Mouse (Mus musculus) cerebellum, postnatal 14 days (tissue): Measurements from ENCODE around the gene Cables2.

Experiments
- DNase-seq, 2 experiments: peaks; one replicate each; pipeline ENCODE4 v3.0.0; 2021; ENCODE audit warnings: mixed read lengths in 2 of 2

Cables2 gene

DNA sequence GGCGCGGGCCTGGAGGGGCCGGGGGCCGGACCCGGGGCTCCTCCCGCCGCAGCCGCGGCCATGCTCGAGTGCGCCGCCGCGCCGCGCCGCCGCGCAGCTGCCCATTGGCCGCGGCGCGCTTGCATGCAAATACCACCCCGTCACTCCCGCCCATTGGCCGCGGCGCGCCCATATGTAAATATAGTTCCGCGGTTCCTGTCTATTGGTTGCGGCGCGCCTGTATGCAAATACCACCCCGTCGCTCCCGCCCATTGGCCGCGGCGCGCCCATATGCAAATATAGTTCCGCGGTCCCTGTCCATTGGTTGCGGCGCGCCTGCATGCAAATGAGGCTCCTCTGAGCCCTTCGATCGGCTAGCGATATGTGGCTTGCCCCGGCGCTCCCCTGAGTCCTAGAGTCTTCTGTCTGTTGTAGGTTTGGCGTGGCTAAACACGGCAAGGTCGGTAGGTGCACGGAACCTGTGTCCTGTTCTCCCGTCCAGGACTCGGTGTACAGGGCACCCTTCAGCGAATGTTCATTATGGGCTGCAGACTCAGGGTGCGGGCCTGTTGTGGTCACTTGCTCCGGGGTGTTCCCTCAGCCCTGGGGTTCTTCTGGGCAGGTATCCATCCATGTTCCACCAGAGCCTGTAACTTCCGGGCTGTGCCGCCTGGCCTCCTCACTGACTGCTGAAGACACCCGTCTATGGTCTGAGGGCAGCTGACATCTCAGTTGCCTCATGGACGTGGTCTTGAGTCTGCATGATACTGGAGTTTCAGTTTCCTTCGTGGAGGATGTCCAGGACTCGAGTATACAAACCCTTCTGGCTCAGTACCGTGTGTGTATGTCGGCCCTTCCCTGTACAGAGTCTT lies at the start of gene Cables2:
Gene Cables2, minus strand, starts transcription at position 103 of the 851 bp plus-strand sequence.
- DNase-seq: peak; percentile 94 to 95

DNA sequence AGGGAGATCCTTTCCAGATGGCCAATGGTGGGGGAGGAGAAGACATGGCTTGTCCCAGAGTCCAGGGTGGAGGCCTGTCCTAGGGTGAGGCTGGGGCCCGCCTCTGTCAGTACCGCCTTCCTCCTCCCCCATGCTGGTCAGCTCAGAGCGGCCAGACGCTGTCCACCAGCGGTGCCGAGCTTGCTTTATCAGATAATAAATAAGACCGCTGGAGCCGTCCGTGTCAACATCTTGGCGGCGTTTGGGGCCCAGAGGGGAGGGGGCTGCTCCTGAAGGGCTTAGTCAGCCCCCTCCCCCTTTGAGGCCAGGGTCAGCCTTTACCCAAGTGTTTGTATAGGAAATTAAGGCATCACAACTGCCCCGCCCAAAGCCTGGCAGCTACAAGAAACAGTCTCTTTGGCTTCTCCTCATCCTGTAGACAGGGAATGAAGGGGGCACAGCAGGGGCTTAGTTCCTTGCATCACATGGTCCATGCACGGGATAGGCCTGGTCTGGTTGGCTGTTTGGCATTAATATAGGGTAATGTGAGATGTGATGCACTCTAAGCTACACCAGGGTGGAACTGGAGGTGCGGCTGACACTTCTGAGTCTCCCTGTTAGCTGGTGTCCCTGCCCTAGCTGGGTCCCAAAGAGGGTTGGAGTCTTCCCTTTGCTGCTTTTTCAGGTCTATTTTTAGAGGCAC lies 49.5 kb upstream of the Cables2 start:
- no peak for DNase-seq

DNA sequence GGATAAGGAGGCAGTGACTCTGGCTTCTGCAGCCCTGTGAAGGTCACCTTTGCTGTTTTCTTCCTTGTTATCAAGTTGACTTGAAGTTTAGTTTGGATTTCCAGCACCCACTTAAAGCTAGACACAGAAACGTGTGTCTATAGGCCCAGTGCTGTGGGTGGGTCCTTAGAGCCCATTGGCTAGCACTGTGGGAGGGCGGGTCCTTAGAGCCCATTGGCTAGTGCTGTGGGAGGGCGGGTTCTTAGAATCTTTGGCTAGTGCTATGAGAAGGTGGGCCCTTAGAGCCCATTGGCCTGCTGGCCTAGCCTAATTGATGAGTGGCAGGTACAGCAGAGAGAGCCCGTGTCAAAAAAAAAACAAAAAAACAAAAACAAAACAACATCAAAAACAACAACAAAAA lies 46.9 kb upstream of the Cables2 start:
- DNase-seq: no peak

DNA sequence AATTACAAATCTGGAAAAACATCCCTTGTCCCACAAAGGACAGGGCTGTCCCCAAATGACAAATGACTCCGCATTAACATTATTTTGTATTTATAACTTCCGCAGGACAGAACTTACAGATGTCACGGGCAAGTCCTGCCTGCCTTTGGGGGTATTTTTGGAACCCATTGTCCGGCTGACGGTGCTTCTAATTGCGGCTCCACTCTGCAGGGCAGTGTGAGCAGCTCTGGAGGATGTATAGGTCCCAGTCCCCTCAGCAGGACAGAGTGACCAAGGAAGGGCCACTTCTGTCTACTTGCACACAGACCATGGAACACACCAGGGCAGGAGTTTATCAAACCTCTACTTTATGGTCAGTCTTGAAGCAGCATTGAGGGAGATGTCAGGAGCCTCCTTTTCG lies 44.3 kb upstream of the Cables2 start:
- DNase-seq: no peak

DNA sequence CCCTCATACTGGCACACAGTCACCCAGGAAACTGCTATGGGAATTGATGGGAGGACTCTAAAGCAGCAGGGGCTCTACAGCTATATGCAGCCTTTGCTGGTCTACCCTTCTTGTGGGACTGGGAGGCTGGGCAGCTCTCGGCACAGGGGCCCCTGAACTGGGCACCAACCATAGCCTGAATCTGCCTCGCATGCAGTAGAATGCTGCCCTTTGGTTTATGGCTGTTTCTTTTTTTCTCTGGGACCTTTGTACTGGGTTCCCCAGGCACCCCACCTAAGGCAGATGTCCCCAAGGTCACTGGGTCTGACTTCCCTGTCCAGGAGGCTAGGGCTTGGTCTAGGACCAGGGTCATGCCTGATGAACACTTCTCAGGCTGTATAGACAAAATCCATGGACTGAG lies 41.0 kb upstream of the Cables2 start:
- DNase-seq: no peak

DNA sequence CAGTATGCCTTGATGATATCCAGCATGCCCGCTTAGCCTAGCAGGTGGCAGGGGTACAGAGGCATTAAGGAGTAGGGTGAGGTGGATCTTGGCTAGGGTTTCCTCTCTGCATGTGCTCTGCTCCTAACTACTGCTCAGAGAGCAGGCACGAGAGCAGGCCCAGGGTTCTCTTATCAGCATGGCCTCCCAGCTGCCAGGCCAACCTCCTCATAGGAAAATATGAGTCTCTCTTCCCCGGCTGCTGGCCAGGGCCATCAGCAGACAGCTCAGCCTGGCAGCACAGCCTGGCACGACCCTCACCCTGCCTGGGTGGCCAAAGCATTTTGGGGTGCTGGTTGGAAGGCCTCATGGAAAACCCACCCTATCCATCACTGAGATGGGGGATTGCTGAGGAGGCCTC lies 37.9 kb upstream of the Cables2 start:
- no peak for DNase-seq

DNA sequence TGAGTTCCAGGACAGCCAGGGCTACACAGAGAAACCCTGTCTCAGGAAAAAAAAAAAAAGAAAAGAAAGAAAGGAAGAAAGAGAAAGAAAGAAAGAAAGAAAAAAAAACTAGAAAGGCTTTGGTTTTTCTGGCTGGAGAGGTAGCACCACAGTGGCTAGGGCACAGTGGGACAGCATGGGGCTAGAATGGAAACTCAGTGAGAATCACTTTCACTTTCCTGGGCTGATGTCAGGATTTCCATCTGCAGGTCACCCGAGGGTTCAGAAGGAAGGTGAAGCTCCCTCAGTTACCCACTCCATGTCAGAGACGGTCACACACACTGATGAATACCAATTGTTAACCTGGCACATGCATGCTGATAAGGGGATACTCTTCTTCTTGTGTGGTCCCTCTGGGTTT lies 34.4 kb upstream of the Cables2 start:
- no peak for DNase-seq

DNA sequence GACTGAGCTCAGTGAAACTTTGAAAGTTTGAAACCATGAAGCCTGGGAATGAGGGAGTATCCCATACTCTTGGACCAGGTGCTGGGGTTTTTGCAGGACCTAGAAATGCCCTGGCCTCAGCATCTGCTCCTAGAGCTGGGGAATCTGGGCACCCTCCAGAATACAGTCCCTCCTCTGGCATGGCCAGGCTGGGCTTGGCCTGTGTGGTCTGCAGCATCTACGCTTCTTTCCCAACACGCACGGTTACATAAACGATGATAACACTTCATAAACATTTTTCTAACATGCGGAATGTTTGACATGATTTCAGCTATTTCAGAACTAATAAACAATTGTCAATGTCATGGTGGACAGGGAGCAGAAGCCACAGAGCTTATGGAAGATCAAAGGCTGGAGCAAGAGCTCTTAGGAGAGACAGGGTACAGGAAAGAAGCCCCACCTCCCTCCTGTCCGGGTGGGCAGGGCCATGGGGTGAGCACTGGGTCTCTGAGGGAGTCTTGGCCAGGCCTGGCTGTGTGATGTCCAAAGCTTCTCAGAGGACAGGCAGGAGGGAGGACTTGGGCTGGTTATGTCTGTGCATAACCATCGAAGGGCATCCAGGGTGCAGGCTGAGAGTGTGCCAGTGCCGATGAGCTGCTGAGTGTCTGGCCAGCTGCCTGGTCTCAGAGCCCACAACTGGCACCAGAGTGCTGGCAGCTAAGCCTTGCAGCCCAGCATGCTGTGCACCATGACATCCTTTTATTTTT lies 33.3 kb upstream of the Cables2 start:
- peak; percentile 43 to 46 for DNase-seq

DNA sequence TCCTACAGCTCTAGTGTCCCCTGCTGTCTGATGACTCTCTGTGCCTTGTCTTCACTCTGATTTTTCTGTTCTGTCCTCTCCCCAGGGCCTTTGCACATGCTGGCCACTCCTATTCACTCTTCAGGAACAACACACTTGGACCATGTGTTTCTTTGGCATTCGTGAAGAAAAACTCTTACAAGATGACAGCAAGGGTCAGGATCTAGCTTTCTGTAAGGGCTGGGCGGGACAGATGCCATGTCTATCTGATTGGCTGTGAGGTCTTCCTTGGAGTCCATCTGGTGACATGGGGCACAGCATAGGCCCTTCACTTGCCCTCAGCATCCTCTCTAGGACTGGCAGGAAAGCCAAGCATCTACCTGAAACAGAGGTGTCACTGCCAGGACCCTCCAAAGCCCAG lies 32.7 kb upstream of the Cables2 start:
- DNase-seq: no peak

DNA sequence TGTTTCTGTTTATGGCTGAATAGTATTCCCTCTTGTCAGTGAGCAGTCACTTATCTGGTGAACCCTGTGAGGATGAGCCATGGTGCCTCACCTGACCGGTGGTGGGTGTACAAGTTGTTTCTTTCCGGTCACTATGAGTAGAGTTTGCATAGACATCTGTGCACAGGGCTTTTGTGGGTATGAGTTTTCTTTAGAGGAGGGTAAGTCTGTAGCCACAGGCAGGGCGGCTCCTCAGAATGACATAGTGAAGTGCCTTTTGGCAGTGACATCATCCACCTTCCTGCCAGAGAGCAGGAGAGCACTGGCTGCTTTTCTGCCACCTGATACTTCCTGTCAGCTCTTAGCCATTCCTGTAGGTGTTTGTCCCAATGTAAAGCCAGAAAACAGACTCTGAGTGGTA lies 32.2 kb upstream of the Cables2 start:
- no peak for DNase-seq

DNA sequence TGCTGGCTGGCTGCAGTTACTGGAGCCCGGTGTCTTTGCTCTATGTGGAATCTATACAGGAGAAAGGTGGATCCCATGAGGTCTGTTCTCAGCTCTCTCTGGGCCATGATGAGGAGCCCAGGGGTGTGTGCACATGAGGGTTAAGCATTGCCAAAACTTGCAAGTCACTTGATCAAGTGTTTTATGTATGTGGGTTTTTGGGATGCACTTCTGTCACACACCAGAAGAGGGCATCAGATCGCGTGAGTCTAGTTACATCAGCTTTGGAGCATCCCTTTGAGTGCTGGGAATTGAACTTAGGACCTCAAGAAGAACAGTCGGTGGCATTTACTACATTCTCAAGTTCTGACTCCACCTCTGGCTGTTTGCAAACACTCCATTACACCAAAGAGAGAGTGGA lies 31.3 kb upstream of the Cables2 start:
- no peak for DNase-seq

DNA sequence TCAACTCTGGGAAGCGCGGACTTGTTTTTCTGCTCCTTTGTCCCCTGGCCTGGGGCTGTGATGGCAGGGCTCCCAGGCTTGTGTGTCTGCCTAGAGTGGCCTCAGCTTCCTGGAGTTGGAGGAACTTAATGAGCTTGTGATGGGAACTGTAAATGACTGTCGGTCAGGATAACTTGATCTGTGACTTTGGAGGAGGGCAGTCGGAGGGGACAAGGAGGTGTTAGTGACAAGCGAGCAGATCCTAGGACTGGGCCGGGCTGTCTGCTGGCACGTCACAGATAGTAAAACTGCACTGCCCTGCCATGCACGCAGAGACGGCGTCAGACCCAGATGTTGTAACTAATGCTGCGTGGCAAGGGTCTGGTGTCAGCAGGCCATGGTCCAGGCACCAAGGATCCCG lies 30.2 kb upstream of the Cables2 start:
- no peak for DNase-seq

DNA sequence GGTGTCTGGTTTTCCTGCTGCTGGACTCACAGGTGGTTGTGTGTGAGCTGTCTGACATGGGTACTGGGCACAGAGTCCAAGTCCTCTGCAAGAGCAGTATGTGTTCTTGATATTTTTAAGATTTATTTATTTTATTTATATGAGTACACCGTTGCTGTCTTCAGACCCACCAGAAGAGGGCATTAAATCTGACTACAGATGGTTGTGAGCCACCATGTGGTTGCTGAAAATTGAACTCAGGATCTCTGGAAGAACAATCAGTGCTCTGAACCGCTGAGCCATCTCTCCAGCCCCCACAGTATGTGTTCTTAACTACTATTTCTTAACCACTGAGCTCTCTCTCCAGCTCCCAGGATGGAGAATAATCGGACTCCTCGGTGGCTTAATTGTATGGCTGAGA lies 28.9 kb upstream of the Cables2 start:
- no peak for DNase-seq

DNA sequence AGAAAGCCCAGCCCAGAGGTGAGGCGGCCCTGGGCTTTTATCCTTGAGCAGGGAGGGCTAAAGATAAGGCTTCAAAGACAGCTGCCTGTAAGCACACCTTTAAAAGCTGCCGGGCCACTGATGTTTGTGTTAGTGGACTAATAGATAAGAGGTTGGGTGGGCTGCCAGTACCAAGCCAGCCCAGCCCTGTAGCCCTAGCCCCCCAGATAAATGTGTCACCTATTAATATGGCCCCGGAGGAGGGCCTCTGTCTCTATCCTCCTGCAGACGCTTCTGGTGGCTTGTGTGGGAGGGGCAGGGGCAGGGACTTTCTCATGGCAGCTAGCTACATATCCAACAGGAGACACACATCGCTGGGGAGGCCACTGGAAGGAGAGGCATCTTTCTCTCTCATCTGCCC lies 27.5 kb upstream of the Cables2 start:
- DNase-seq: no peak

DNA sequence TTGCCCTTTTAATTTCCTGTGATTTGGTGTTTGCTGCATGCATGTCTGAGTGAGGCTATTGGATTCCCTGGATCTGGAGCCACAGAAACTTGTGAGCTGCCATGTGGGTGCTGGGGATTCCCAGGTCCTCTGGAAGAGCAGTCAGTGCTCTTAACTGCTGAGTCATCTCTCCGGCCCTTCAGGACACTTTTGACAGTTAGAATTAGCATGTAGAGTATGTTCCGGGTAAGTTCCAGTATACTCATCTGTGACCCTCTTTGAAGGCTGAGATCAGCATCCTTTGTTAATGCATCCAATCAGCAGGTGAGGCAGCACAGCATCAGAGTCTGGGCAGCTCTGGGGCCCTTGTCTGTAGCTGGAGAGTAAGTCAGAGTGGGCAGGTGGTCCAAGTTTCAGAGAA lies 27.0 kb upstream of the Cables2 start:
- no peak for DNase-seq

DNA sequence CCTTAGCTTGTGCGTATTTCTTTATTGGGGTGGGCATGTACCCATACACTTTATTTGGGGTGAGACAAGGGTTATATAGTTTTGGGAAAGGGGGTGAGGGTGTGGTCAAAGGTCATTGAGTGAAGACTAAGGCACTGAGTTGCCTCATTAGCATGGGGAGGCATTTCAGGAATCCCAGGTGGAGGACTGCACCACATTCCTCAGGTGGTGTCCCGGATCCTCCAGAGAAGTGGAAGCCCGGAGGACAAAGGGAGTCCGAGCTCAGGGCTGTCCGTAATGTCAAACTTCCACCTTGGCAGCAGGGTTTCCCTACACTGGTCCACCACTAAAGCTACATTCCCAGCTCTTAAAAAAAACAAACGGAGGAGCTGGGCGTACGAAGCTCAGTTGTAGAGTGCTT lies 19.6 kb upstream of the Cables2 start:
- DNase-seq: no peak

DNA sequence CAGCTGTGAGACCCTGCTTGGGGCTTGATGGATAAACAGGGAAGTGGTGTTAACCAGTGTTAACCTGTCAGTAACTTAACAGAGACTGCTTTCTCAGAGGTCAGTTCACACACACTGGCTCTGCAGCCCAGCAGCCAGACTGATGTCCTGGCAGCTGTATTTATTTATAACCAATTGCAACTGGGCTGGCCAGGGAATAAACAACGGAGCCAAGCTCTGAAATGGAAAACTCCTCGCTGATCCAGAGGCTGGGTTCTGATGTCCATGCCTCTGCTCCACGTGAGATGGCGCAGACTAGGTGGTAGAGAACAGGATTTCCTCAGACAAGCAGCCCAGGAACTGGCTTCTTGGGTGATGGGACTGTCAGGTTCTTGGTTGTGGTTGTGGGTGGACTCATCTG lies 18.7 kb upstream of the Cables2 start:
- no peak for DNase-seq

DNA sequence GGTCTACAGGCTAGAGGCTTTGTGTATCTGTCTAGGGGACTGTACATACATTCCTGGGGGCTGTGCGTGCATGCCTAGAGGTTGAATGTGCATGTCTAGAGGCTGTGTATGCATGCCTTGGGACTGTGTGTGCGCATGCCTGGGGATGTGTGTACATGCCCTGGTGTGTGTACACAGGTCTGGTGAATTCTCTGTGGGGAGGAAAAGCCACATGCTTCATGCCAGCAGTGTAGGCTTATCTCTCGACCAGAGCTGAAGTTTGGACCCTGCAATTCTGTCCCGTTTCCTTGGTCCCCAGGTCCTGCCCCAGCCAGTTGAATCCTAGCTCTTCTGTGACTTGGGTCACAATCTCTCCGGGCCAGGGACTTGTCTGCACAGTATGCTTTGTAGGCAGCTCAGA lies 18.3 kb upstream of the Cables2 start:
- no peak for DNase-seq

DNA sequence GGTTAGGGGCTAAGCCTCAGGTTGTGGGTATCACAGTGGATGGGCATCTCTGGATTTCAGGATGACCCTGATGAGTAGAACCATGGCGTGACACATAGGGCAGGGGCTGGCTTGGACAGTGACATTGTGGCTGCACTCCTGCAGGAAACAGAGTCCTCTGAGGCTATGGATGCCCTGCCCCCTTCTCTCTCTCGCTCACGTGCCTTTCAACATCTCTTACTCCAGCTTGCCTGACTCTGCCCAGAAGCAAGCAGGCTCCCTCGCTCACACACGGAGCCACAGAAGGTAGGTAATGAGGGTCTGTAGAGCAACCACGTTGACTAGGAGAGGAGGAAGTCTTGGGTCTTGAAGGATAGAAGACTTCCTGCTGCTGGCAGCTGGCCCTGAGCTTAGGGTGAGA lies 17.2 kb upstream of the Cables2 start:
- DNase-seq: no peak

DNA sequence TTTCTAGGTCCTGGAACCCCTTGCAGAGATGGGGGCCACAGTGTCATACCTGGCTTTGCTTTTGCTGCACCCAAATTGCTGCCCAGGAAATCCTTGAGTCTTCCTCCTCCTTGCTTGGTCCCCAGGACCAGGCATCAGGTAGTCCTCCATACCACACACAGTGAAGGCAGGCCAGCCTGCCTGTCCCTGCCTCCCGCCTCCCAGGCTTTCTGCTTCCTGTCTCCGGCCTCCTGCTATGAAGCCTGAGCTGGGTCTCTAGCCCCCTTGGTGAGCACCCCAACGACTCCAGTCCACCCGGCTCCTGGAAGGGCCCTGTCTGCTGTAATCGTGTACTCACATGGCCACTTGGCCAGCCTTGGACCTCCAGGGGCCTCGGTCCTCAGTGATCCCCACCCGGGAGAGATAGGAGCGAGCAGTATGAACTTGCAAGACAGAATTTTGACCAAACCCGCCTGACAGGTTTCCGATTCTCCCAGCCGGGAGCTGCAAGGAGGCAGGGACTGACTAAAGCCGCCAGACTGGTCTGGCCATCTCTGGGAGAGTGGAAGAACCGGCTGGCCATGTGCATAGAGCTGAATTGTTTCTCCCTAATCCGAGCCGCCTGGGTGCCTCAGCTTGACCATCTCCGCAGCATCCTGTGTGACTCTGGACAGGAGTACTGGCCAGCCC lies 16.3 kb upstream of the Cables2 start, which contains the start of gene Rbbp8nl:
Gene Rbbp8nl, minus strand, starts transcription at position 440 of the 669 bp plus-strand sequence.
- no peak for DNase-seq

DNA sequence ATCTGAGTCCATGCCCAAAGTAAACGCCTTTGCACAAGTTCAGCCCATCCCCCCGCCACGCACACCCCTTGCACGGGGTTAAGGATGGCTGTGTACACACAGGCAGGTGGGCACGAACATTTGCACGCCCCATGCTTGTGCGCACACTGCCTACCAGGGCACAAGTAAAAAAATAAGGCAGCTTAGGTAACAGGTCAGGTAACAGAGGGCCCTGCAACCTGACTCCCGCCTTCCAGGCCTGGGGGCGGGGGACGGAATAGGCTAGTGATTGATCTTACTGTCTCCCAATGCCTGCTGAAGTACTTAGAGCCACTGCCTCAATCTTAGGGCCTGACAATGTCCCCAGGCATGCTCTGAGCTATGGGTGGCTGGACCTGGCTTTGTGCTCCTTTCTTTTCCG lies 15.7 kb upstream of the Cables2 start:
- DNase-seq: no peak

DNA sequence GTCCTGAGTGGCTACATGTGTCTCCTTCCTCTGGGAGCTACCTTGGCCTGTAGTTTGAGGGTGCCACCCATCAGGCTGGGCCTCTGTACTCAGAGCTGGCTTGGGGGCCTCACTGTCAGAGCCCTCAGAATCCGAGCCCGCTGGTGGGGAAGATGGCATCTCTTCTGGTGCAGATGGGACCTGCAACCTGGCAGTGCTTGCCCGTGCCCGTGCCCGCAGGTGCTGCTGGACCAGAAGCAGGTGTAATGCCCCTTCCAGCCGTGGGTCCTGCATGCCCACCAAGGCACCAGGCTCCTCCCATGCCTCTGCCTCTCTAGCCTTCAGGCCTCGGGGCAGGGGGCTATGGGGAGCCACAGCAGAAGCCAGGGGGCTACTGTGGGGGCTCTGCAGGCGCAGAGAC lies 6.0 kb upstream of the Cables2 start:
- no peak for DNase-seq

DNA sequence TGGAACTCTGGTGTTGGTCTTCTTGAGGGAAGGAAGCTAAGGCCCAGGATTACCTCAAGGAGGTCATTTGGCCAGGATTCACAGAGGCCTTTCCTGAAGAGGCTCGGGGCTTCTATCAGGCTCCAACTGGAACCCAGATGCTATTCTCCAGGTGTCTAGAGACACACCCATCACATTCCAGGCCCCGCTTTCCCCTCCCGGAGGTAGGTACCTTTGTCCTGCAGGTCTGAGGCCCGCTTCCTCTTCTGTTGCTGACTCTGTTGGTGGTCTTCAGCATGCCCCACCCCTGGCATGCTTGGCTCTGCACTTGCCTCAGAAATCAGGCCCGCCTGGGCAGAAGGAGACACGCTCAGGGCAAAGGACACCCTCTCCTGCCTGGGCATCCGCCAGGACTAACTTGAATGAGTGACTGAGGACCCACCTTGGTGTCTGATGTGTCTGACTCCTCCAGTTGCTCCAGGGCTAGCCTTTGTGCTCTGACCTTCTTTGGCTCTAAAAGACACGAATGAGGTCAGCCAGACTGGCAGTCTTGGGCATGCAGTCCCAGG lies 4.6 kb upstream of the Cables2 start:
- no peak for DNase-seq
